Mouse (Mus musculus) kidney, postnatal 4 days (tissue): ENCODE measurements around the gene Runx3.

Source experiments
- DNase-seq, 2 experiments: peaks; one replicate each; pipeline ENCODE4 v3.0.0; 2021; ENCODE audit warnings: mixed read lengths in 2 of 2

Runx3 gene

DNA sequence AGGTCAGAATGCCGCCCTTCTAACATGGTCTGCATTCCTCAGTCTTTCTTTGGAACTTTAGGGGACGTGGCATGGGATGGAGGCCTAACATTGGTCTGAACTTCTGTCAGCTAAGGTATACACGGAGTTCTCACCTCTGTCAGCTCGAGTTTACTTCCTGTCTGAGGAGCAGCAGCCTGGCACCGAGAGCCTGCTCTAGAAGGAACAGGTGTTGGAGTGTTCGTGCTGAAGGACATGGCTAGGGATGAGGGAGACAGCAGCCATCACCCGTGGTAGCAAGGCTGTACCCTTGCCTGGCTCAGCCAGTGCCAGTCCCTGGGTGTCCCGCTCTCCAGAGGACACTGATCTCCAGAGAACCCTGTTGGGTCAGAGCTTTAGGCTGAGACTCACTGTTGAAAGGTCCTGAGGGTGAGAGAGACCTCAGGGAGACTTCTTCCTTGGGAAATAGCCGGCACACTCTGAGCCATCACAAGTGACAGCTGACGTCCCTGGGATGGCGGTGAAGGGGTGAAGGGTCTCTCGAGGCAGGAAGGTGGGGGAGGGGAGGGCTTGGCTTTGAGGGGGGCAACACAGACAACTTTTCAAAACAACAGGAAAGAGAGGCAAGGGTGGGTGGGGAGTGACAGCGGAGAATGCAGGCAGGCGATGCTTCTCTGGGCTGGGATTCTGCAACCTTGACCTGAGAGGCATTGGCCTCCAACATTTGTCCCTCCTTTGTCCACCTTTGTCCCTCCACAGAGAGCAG, 4.9 kb upstream of the Runx3 start:
- DNase-seq = no peak

GRCm38 (mm10) chr4:135116391-135116790, 4.1 kb upstream of the Runx3 start:
- no peak for DNase-seq

GRCm38 (mm10) chr4:135117846-135118245, 2.6 kb upstream of the Runx3 start:
- no peak for DNase-seq

GRCm38 (mm10) chr4:135118855-135119474, 1.5 kb upstream of the Runx3 start:
- no peak for DNase-seq

GRCm38 (mm10) chr4:135123721-135124120, 3.3 kb downstream of the Runx3 start:
- DNase-seq = no peak

DNA sequence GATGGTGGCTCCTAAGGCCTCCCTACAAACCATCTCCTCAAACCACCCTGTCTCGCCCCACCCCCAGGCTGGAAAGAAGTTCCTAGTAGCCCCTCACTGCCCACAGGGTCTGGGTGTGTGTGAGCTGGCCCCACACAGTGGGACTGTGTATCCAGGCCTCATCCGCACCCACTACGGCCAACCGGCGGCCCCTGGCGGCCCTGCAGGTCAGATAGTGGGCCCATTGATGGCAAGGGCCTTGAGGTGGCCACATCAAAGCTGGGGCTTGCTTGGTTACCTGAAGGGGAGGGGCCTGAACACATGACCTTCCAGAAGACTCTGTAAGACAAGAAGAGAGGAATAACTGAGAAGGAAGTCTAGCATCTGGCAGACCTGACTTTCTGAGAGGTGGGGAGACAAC, 4.3 kb downstream of the Runx3 start:
- DNase-seq = no peak

DNA sequence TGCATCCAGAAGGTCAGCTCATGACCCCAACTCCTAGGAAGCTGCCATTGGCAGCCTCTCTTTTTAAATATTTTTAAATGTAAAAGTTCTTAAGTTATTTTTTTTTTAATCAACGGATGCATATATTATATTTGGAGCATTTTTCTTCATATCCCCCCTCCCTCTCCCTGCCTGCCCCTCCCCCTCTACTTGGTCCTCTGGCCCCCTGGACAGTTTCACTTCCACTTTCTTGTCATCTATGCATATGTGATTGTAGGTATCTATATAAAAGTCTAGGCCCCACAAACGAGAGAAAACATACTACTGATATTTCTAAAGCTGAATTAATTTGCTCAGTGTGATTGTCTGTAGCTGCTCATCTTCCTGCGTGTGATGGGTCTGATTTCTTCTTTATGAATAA, 4.7 kb downstream of the Runx3 start:
- DNase-seq = no peak

- no peak for DNase-seq
Observed at GRCm38 (mm10) chr4:135126385-135126784, 5.9 kb downstream of the Runx3 start.

DNA sequence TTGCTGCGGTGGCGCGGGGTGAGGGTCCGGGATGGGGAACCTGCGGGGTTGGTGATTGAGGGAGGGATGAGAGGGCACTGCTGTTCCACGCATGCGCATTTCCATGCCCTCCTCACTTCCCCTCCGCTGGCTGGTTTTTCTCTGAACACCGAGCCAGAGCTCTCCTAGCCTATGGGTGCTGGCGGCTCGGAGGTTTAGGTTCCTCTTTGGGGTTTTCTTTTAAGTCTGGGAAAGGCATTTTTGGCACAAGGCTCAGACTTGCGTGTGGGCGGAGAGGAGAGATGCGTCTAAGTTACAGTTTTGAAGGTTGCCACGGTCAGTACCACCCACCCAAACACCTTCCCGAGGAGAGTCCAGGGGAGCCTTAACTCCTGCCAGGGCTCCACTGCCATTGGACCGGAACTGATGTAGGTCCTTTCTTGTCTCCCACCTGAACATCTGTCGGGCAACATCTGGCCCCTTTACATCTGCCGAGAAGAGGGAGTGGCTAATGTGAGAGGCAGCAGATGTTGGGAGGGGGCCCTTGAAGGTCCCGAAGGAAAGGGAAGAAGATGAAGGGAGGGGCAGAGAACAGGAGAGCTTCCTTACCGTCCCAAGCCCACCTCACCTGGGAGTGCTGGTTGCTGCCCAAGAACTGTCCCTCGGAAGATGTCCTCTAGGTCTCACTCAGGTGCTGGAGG, 8.5 kb downstream of the Runx3 start:
- peak; percentile 16 to 33 for DNase-seq

DNA sequence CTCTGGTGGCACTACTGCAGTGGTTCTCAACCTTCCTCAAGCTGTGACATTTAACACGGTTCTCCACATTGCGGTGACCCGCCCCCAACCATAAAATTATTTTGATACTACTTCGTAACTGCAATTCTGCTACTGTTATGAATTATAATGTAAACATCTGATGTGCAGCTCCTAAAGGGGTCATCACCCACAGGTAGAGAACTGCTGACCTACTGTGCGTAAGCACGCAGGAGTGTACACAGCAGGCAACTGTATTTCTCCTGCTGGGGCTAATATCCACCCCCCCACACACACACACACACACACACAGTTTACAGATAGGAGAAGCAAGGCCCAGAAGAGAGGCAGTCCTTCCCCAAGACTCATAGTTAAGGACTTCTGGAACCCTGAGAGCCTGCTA, 9.7 kb downstream of the Runx3 start:
- DNase-seq = no peak

- DNase-seq = no peak
Observed at GRCm38 (mm10) chr4:135131145-135131544, 10.7 kb downstream of the Runx3 start.

GRCm38 (mm10) chr4:135132797-135133196, 12.3 kb downstream of the Runx3 start:
- DNase-seq = no peak

DNA sequence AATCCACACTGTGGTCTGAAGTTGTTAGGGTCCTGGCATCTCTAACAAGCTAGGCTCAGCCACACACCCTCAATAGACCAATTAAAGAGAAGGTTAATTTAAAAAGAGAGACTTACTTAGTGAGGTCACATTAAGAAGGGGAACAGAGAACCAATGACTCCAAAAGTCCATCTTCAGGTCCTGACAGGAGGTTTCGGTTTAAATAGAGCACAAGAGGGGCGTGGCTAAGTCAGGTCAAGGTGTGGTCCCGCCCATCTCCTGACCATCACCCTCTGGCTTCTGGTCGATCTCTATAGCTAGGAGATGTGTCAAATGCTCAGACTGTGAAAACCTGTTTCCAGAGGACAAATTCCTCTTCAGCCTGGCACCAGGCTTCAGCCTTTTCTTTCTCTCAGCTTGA, 13.3 kb downstream of the Runx3 start:
- no peak for DNase-seq

GRCm38 (mm10) chr4:135135331-135135730, 14.9 kb downstream of the Runx3 start:
- no peak for DNase-seq

DNA sequence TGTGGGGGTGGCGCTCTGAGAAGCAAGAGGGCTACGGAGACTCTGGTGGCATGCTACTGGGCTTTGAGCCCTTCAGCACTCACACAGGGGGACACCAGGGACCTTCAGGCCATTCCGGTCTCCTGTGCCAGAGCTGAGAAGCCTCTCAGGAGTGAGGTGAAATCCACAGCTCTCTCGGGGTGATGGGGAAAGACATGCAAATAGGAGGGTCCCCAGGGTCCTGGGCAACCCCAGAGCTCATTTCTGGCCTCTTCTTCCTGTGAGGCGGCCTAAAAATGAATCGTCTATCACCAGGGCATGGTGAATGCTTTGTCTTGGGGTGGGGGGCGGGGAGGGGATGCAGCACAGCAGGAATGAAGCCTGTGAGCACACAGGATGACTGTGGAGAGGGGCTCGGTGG, 15.8 kb downstream of the Runx3 start:
- no peak for DNase-seq

GRCm38 (mm10) chr4:135136612-135137011, 16.2 kb downstream of the Runx3 start:
- DNase-seq = no peak

- peak in 1 of 2 experiments; percentile 39 for DNase-seq
Observed at GRCm38 (mm10) chr4:135140647-135141515, 20.4 kb downstream of the Runx3 start.

GRCm38 (mm10) chr4:135141720-135142119, 21.3 kb downstream of the Runx3 start:
- no peak for DNase-seq

- DNase-seq = peak in 1 of 2 experiments; percentile 37
Observed at GRCm38 (mm10) chr4:135146734-135147133, 26.3 kb downstream of the Runx3 start.

- DNase-seq = no peak
Observed at GRCm38 (mm10) chr4:135148660-135149059, 28.2 kb downstream of the Runx3 start.

- DNase-seq = peak; percentile 85 to 86
Observed at GRCm38 (mm10) chr4:135150031-135150801, 29.8 kb downstream of the Runx3 start.
